Mouse (Mus musculus) lung, postnatal 0 days (tissue): Measurements from ENCODE around the gene D430042O09Rik.

ENCODE experiments used
- CTCF ChIP-seq: IDR thresholded peaks from 2 replicates; pipeline ENCODE4 v1.5.1; 2016; ENCODE audit warnings: antibody characterized with exemption, mild to moderate bottlenecking
- EP300 ChIP-seq: IDR thresholded peaks from 2 replicates; pipeline ENCODE4 v1.6.1; 2016; ENCODE audit warnings: antibody characterized with exemption, mild to moderate bottlenecking, control low read depth

- TF ChIP-seq CTCF (no peak), EP300 (no peak)
Observed at GRCm38 (mm10) chr7:125753326-125753715, 45.6 kb downstream of the D430042O09Rik start.
